ENCODE assay signal across 9 mouse cellular contexts in the genomic region with DNA sequence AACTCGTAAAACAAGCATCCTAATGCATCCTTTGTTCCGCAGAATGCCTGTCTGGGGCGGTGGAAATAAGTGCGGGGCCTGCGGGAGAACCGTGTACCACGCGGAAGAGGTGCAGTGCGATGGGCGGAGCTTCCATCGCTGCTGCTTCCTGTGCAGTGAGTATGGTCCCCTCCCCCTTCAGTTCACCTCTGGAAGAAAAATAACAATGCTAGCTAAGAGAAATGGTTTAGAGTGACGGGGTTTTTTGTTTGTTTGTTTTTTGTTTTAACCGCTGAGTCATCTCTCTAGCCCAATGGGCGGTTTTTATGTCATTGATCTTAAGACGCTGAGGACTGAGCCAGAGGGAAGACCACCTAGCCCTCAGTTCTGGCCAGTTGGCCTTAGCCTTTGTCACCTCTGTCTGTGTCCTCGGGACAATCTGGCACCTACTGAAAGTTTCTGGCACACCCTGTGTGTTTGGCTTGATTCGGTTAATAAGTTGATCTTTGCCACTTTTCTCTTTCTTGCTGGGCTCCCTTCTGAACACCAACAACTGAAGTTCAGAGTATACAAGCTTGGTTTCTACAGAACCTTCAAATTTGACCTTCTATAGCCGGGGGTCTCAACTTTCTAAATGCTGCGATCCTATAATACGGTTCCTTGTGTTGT. TPM values are rescaled to one million over a fixed set of nuclear protein-coding genes. Genes with fewer than 3 reads are reported as not detected.
A peak's percentile ranks its signal among the peaks of the same experiment; 100 is the strongest.
DNase-seq lines count a peak whose midpoint lies in the region; ATAC-seq and TF ChIP-seq lines count a peak whose summit lies in the region.
"Had no signal": no experiment of that assay in that cellular context is flagged by ENCODE, and none has a peak within 500 bp of the region (broad histone marks: within the 10 kb centered on the region; RNA-seq: fewer than 3 reads in every experiment).

No protein-coding gene starts in this region.

- ATAC-seq in heart, embryonic 15.5 days (replicated peaks; ENCODE audit: insufficient number of reproducible peaks, insufficient read depth, low FRiP score, low read depth), result no peak
- ATAC-seq in hindbrain, postnatal 0 days, result peak; percentile 83
- ATAC-seq in lung, postnatal 0 days, result peak; percentile 37; the same call in 1 of the 2 replicates
- ATAC-seq: Patski had no signal

- TF ChIP-seq CTCF in cortical plate, adult 2 months (IDR thresholded peaks at IDR 0.05; ENCODE audit: extremely low read depth, insufficient read depth, low read length), result no peak
- TF ChIP-seq CTCF in hindbrain, postnatal 0 days (IDR thresholded peaks at IDR 0.05; ENCODE audit: low read depth), result no peak
- no peak for TF ChIP-seq CTCF in lung, postnatal 0 days (IDR thresholded peaks at IDR 0.05)
- no peak for TF ChIP-seq CTCF in olfactory bulb, adult 2 months (IDR thresholded peaks at IDR 0.05; ENCODE audit: insufficient read depth, low read depth, low read length)

- no peak for TF ChIP-seq EP300 in lung, postnatal 0 days (IDR thresholded peaks at IDR 0.05)

- no peaks in the 10 kb centered on the region for H3K9me3 ChIP-seq in heart, embryonic 15.5 days (replicated peaks)
- no peaks in the 10 kb centered on the region for H3K9me3 ChIP-seq in hindbrain, postnatal 0 days (ENCODE audit: low read length)
- no peaks in the 10 kb centered on the region for H3K9me3 ChIP-seq in lung, postnatal 0 days (ENCODE audit: low read length)

- DNase-seq in heart, adult 18-20 months, result no peak
- peak; percentile 74 for DNase-seq in hindbrain, postnatal 0 days (ENCODE audit: low spot score)
- peak; percentile 46 for DNase-seq in lung, postnatal 0 days (ENCODE audit: low spot score)
- DNase-seq in right cerebral cortex, postnatal 4 days, result no peak
- no peak for DNase-seq in gastrocnemius, postnatal 10 days

- peaks cover 11% of the 10 kb centered on the region; the same call in 1 of the 2 replicates for H3K36me3 ChIP-seq in heart, embryonic 15.5 days
- H3K36me3 ChIP-seq in hindbrain, postnatal 0 days (ENCODE audit: insufficient read depth, low read length), result no peaks in the 10 kb centered on the region
- H3K36me3 ChIP-seq in lung, postnatal 0 days (ENCODE audit: insufficient read depth, low read length), result no peaks in the 10 kb centered on the region

- no peaks in the 10 kb centered on the region for H3K27me3 ChIP-seq in heart, embryonic 15.5 days
- no peaks in the 10 kb centered on the region for H3K27me3 ChIP-seq in hindbrain, postnatal 0 days (ENCODE audit: insufficient read depth, low read length)
- no peaks in the 10 kb centered on the region for H3K27me3 ChIP-seq in lung, postnatal 0 days (replicated peaks; ENCODE audit: insufficient read depth, low read length)
- H3K27me3 ChIP-seq: Patski had no signal

- H3K4me1 ChIP-seq in heart, embryonic 15.5 days (replicated peaks), result peaks cover 61% of the 10 kb centered on the region
- H3K4me1 ChIP-seq in cortical plate, adult 2 months (ENCODE audit: control insufficient read depth, insufficient read depth, low read length), result no peaks in the 10 kb centered on the region
- H3K4me1 ChIP-seq in hindbrain, postnatal 0 days (ENCODE audit: insufficient read depth, low read length), result peaks cover 21% of the 10 kb centered on the region
- peaks cover 4% of the 10 kb centered on the region; the same call in 1 of the 2 replicates for H3K4me1 ChIP-seq in lung, postnatal 0 days (ENCODE audit: insufficient read depth, low read depth, low read length)
- H3K4me1 ChIP-seq in olfactory bulb, adult 2 months (ENCODE audit: control insufficient read depth, insufficient read depth, low read length), result peaks cover 19% of the 10 kb centered on the region

- peak overlapping the region; percentile 56; the same call in 1 of the 2 replicates for H3K27ac ChIP-seq in heart, embryonic 15.5 days
- H3K27ac ChIP-seq in cortical plate, adult 2 months (ENCODE audit: insufficient read depth, low read length), result no peak overlapping the region
- H3K27ac ChIP-seq in hindbrain, postnatal 0 days, result peak overlapping the region; percentile 73
- H3K27ac ChIP-seq in lung, postnatal 0 days (ENCODE audit: low read length), result no peak overlapping the region
- H3K27ac ChIP-seq in olfactory bulb, adult 2 months (ENCODE audit: insufficient read depth, low read depth, low read length), result peak overlapping the region; percentile 81

- no peak overlapping the region for H3K9ac ChIP-seq in heart, embryonic 15.5 days
- H3K9ac ChIP-seq in hindbrain, postnatal 0 days (replicated peaks; ENCODE audit: low read length), result peak overlapping the region; percentile 29; the same call in 1 of the 2 replicates
- H3K9ac ChIP-seq in lung, postnatal 0 days (replicated peaks; ENCODE audit: low read depth), result no peak overlapping the region

- H3K4me2 ChIP-seq in heart, embryonic 15.5 days, result peak overlapping the region; percentile 34
- H3K4me2 ChIP-seq in hindbrain, postnatal 0 days (ENCODE audit: low read depth, low read length), result peak overlapping the region; percentile 45
- H3K4me2 ChIP-seq in lung, postnatal 0 days (replicated peaks; ENCODE audit: low read depth, low read length), result 0 out of 2 replicates have a peak overlapping the region, but pooled peaks have one; percentile 4

- 57% methylated on average over 20 of the region's 20 CpGs for WGBS in heart, embryonic 15.5 days
- WGBS in hindbrain, postnatal 0 days, result 50% methylated on average over 20 of the region's 20 CpGs
- WGBS in lung, postnatal 0 days, result 65% methylated on average over 20 of the region's 20 CpGs
- WGBS in olfactory bulb, adult 2 months, result 30% methylated on average over 20 of the region's 20 CpGs

- TF ChIP-seq POLR2A in cortical plate, adult 2 months (IDR thresholded peaks at IDR 0.05; ENCODE audit: extremely low read depth, insufficient read depth, low read length), result 0 out of 2 replicates have a peak, but pooled peaks have one; percentile 20
- no peak for TF ChIP-seq POLR2A in olfactory bulb, adult 2 months (IDR thresholded peaks at IDR 0.05; ENCODE audit: insufficient read depth, low read depth, low read length)

- 0 out of 2 replicates have a peak overlapping the region, but pooled peaks have one; percentile 16 for H3K4me3 ChIP-seq in heart, embryonic 15.5 days
- H3K4me3 ChIP-seq in cortical plate, adult 2 months (ENCODE audit: insufficient read depth, low read length), result peak overlapping the region; percentile 1; the same call in 1 of the 2 replicates
- H3K4me3 ChIP-seq in hindbrain, postnatal 0 days (ENCODE audit: low read length), result no peak overlapping the region
- H3K4me3 ChIP-seq in lung, postnatal 0 days (ENCODE audit: low read depth, low read length), result no peak overlapping the region
- peak overlapping the region; percentile 27 for H3K4me3 ChIP-seq in olfactory bulb, adult 2 months (ENCODE audit: insufficient read depth, low read depth, low read length)

RNA-seq across cellular contexts. Expression of a gene that starts 12.4 kb away (rescaled TPM):
- 386 and 434 TPM in 2 replicates for polyA plus RNA-seq in heart, embryonic 15.5 days (2015; fragmentation: Nextera tagmentation; extraction: Ambion mirVana)
- total RNA-seq in heart, adult 18-20 months (2021), result 10 to 100 TPM; 28.4 to 32.3 TPM
- 10.1 and 14.0 TPM in 2 replicates for polyA plus RNA-seq in cortical plate, adult 2 months (2012; rRNA removed)
- total RNA-seq in hindbrain, postnatal 0 days (2014; rRNA removed), result 43.2 and 76.3 TPM in 2 replicates
- polyA plus RNA-seq in hindbrain, postnatal 0 days (2015; fragmentation: Nextera tagmentation; extraction: Ambion mirVana), result 81.1 and 99.6 TPM in 2 replicates
- polyA plus RNA-seq in lung, postnatal 0 days (2015; fragmentation: Nextera tagmentation; extraction: Ambion mirVana), result 124 and 131 TPM in 2 replicates
- polyA plus RNA-seq in olfactory bulb, adult 2 months (2012; ENCODE audit: insufficient read depth, insufficient read length, low replicate concordance, missing spikeins), result not detected in 2 replicates
- total RNA-seq in gastrocnemius, postnatal 10 days (2021), result 10 to 100 TPM; 39.6 to 43.8 TPM

Comparison
In these comparisons a context has a peak if more than half of its experiments do, and no peak if none do; other contexts are left out.
1. H3K27ac ChIP-seq: peak in heart, embryonic 15.5 days (single experiment), hindbrain, postnatal 0 days (single experiment) and olfactory bulb, adult 2 months (single experiment); none in cortical plate, adult 2 months (single experiment) and lung, postnatal 0 days (single experiment).
2. H3K4me3 ChIP-seq: peak in heart, embryonic 15.5 days (single experiment), cortical plate, adult 2 months (single experiment) and olfactory bulb, adult 2 months (single experiment); none in hindbrain, postnatal 0 days (single experiment) and lung, postnatal 0 days (single experiment).
3. DNase-seq: peak in hindbrain, postnatal 0 days (single experiment) and lung, postnatal 0 days (single experiment); none in heart, adult 18-20 months (0 of 2), right cerebral cortex, postnatal 4 days (single experiment) and gastrocnemius, postnatal 10 days (single experiment).
4. RNA of a gene that starts 12.4 kb away (polyA plus RNA-seq): 386 to 434 TPM in heart, embryonic 15.5 days, 124 to 131 TPM in lung, postnatal 0 days, 81.1 to 99.6 TPM in hindbrain, postnatal 0 days and 10.1 to 14.0 TPM in cortical plate, adult 2 months; not detected in olfactory bulb, adult 2 months; every median in the first group is over 10 times any median in the second.
5. Peak in every context shown above with its lines, with median percentiles within 50 percentile points of each other: H3K4me2 ChIP-seq.